Mouse (Mus musculus): ENCODE measurements around the gene Slc39a1. TPM values are rescaled to one million over a fixed set of nuclear protein-coding genes. Genes with fewer than 3 reads are reported as not detected.

Slc39a1 gene
- polyA plus RNA-seq, 1 experiment from 2014 or later = 105 TPM

- H3K27me3 ChIP-seq (ENCODE audit: control insufficient read depth, insufficient read depth, low read length) = no peaks in the 10 kb centered on the region
- H3K9ac ChIP-seq (ENCODE audit: low read depth, low read length) = peak overlapping the region; percentile 89
- H3K4me3 ChIP-seq (ENCODE audit: low read length) = peak overlapping the region; percentile 91
- peak overlapping the region; percentile 73 for H3K4me2 ChIP-seq (replicated peaks; ENCODE audit: low read depth, low read length)
- peak overlapping the region; percentile 96 for H3K27ac ChIP-seq (ENCODE audit: low read depth, low read length)
- ATAC-seq (ENCODE audit: low FRiP score, low TSS enrichment) = peak; percentile 63
- peaks cover 11% of the 10 kb centered on the region; the same call in 1 of the 2 replicates for H3K4me1 ChIP-seq (ENCODE audit: control insufficient read depth, insufficient read depth, low read length)
- 1% methylated on average over 39 of the region's 68 CpGs for WGBS
- H3K36me3 ChIP-seq (ENCODE audit: control insufficient read depth, insufficient read depth, low read length) = no peaks in the 10 kb centered on the region
- no peaks in the 10 kb centered on the region for H3K9me3 ChIP-seq (ENCODE audit: control insufficient read depth, low read length)
Measured at GRCm38 (mm10) chr3:90293352-90294063, 45.5 kb downstream of the Slc39a1 start.

- Histone ChIP-seq H3K9me3 (ENCODE audit: control insufficient read depth, low read length) (no peaks in the 10 kb centered on the region), H3K27ac (ENCODE audit: low read depth, low read length) (peak overlapping the region; percentile 96; the same call in 1 of the 2 replicates), H3K4me2 (replicated peaks; ENCODE audit: low read depth, low read length) (peak overlapping the region; percentile 73), H3K36me3 (ENCODE audit: control insufficient read depth, insufficient read depth, low read length) (no peaks in the 10 kb centered on the region), H3K9ac (ENCODE audit: low read depth, low read length) (peak overlapping the region; percentile 89), H3K4me1 (ENCODE audit: control insufficient read depth, insufficient read depth, low read length) (peaks cover 11% of the 10 kb centered on the region; the same call in 1 of the 2 replicates), H3K27me3 (ENCODE audit: control insufficient read depth, insufficient read depth, low read length) (no peaks in the 10 kb centered on the region), H3K4me3 (ENCODE audit: low read length) (peak overlapping the region; percentile 91)
- ATAC-seq (ENCODE audit: low FRiP score, low TSS enrichment) = no peak
- 2% methylated on average over 11 of the region's 11 CpGs for WGBS
Measured at GRCm38 (mm10) chr3:90294064-90294440, 46.1 kb downstream of the Slc39a1 start.

- no peaks in the 10 kb centered on the region for H3K27me3 ChIP-seq (ENCODE audit: control insufficient read depth, insufficient read depth, low read length)
Measured at GRCm38 (mm10) chr3:90294651-90295050, 46.7 kb downstream of the Slc39a1 start.

More at GRCm38 (mm10) chr3:90294651-90295050, 46.7 kb downstream of the Slc39a1 start:
- no peaks in the 10 kb centered on the region for H3K36me3 ChIP-seq (ENCODE audit: control insufficient read depth, insufficient read depth, low read length)
- peaks cover 11% of the 10 kb centered on the region; the same call in 1 of the 2 replicates for H3K4me1 ChIP-seq (ENCODE audit: control insufficient read depth, insufficient read depth, low read length)
- H3K4me3 ChIP-seq (ENCODE audit: low read length) = peak overlapping the region; percentile 91
- 61% methylated on average over 2 of the region's 2 CpGs for WGBS
- no peaks in the 10 kb centered on the region for H3K9me3 ChIP-seq (ENCODE audit: control insufficient read depth, low read length)
- H3K4me2 ChIP-seq (replicated peaks; ENCODE audit: low read depth, low read length) = peak overlapping the region; percentile 73
- H3K27ac ChIP-seq (ENCODE audit: low read depth, low read length) = no peak overlapping the region
- H3K9ac ChIP-seq (ENCODE audit: low read depth, low read length) = peak overlapping the region; percentile 89; the same call in 1 of the 2 replicates
- no peak for ATAC-seq (ENCODE audit: low FRiP score, low TSS enrichment)

Small RNA genes within 50 kb of the gene (microRNA-seq; reads per million reads assigned to microRNA genes)
- gene Mir7012 = not detected

Other genes with a start within 250 kb of the Slc39a1 start
- 166 and 188 TPM in 2 replicates for gene Hax1, start 249.4 kb upstream of the Slc39a1 start, polyA plus RNA-seq (2014; fragmentation: Nextera tagmentation; extraction: Ambion mirVana)
- gene 4933434E20Rik, start 196.5 kb upstream of the Slc39a1 start, polyA plus RNA-seq (2014; fragmentation: Nextera tagmentation; extraction: Ambion mirVana) = 173 and 196 TPM in 2 replicates
- 201 and 264 TPM in 2 replicates for gene Ubap2l, start 195.5 kb upstream of the Slc39a1 start, polyA plus RNA-seq (2014; fragmentation: Nextera tagmentation; extraction: Ambion mirVana)
- gene Tpm3, start 175.5 kb upstream of the Slc39a1 start, polyA plus RNA-seq (2014; fragmentation: Nextera tagmentation; extraction: Ambion mirVana) = 515 and 579 TPM in 2 replicates
- 0.47 and 0.76 TPM in 2 replicates for gene Nup210l, start 144.0 kb upstream of the Slc39a1 start, polyA plus RNA-seq (2014; fragmentation: Nextera tagmentation; extraction: Ambion mirVana)
- gene Rps27, start 34.5 kb upstream of the Slc39a1 start, polyA plus RNA-seq (2014; fragmentation: Nextera tagmentation; extraction: Ambion mirVana) = 1,631 and 2,471 TPM in 2 replicates
- 17.7 and 24.9 TPM in 2 replicates for gene Rab13, start 34.5 kb upstream of the Slc39a1 start, polyA plus RNA-seq (2014; fragmentation: Nextera tagmentation; extraction: Ambion mirVana)
- gene Jtb, start 16.6 kb upstream of the Slc39a1 start, polyA plus RNA-seq (2014; fragmentation: Nextera tagmentation; extraction: Ambion mirVana) = 109 and 123 TPM in 2 replicates
- 5.7 and 6.6 TPM in 2 replicates for gene Creb3l4, start 4.7 kb upstream of the Slc39a1 start, polyA plus RNA-seq (2014; fragmentation: Nextera tagmentation; extraction: Ambion mirVana)
- gene Crtc2, start 6.0 kb downstream of the Slc39a1 start, polyA plus RNA-seq (2014; fragmentation: Nextera tagmentation; extraction: Ambion mirVana) = 16.9 and 21.5 TPM in 2 replicates
- 2.9 and 4.5 TPM in 2 replicates for gene Dennd4b, start 17.0 kb downstream of the Slc39a1 start, polyA plus RNA-seq (2014; fragmentation: Nextera tagmentation; extraction: Ambion mirVana)
- 24.5 and 25.4 TPM in 2 replicates for gene Gatad2b, start 45.0 kb downstream of the Slc39a1 start, polyA plus RNA-seq (2014; fragmentation: Nextera tagmentation; extraction: Ambion mirVana)
- gene Slc27a3, start 141.8 kb downstream of the Slc39a1 start, polyA plus RNA-seq (2014; fragmentation: Nextera tagmentation; extraction: Ambion mirVana) = 8.2 and 12.3 TPM in 2 replicates
- 24.0 and 39.2 TPM in 2 replicates for gene Ints3, start 185.4 kb downstream of the Slc39a1 start, polyA plus RNA-seq (2014; fragmentation: Nextera tagmentation; extraction: Ambion mirVana)
- gene Npr1, start 217.7 kb downstream of the Slc39a1 start, polyA plus RNA-seq (2014; fragmentation: Nextera tagmentation; extraction: Ambion mirVana) = 11.0 and 12.3 TPM in 2 replicates
- 245 and 262 TPM in 2 replicates for gene Ilf2, start 228.0 kb downstream of the Slc39a1 start, polyA plus RNA-seq (2014; fragmentation: Nextera tagmentation; extraction: Ambion mirVana)
- gene Snapin, start 242.9 kb downstream of the Slc39a1 start, polyA plus RNA-seq (2014; fragmentation: Nextera tagmentation; extraction: Ambion mirVana) = 58.5 and 67.6 TPM in 2 replicates

Data from kidney, embryonic 14.5 days (tissue).